Mouse (Mus musculus): ENCODE measurements at regions not wholly inside any gene's neighbourhood (a gene's known extent, or its start where the extent isn't known, plus 50 kb on each side); places are given as distances from the start of the nearest gene placed in this dataset.

DNA sequence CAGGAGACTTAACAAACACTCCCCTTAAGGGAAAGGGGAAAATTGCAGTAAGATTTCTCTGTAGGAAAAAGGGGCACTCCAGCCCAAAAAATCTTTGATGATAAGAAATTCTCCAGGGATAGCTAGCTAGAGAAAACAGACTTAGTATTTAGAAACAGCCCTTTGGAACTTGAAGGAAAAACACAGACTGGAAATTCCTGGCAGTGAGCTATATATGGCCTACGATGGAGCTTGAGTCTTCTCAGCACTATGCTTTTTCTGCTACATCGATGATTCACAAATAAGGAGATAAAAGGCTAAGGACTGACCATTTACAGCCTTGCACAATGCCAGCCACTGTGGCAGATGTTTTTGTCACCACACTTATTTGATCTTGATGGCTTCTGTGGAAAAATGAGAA lies 768.1 kb downstream of the Crisp4 start:
- TF ChIP-seq CTCF (conservative IDR thresholded peaks at IDR 0.05; ENCODE audit: low read length) (no peak), NANOG (IDR thresholded peaks at IDR 0.05; ENCODE audit: borderline replicate concordance, low read length) (no peak)
